Mouse (Mus musculus): ENCODE data around the gene Fyn.

- TF ChIP-seq CTCF (IDR thresholded peaks at IDR 0.05; ENCODE audit: borderline replicate concordance, extremely low read depth, insufficient read depth, insufficient read length) (no peak), POLR2A (IDR thresholded peaks at IDR 0.05; ENCODE audit: borderline replicate concordance, extremely low read depth, insufficient read depth, insufficient read length, poor library complexity, severe bottlenecking) (no peak)
Measured at GRCm38 (mm10) chr10:39369977-39370785, 1.5 kb downstream of the Fyn start.

Data from brain, embryonic 14.5 days (tissue).